Mouse (Mus musculus): ENCODE results near the gene Itgb6.

The Itgb6 gene

DNA sequence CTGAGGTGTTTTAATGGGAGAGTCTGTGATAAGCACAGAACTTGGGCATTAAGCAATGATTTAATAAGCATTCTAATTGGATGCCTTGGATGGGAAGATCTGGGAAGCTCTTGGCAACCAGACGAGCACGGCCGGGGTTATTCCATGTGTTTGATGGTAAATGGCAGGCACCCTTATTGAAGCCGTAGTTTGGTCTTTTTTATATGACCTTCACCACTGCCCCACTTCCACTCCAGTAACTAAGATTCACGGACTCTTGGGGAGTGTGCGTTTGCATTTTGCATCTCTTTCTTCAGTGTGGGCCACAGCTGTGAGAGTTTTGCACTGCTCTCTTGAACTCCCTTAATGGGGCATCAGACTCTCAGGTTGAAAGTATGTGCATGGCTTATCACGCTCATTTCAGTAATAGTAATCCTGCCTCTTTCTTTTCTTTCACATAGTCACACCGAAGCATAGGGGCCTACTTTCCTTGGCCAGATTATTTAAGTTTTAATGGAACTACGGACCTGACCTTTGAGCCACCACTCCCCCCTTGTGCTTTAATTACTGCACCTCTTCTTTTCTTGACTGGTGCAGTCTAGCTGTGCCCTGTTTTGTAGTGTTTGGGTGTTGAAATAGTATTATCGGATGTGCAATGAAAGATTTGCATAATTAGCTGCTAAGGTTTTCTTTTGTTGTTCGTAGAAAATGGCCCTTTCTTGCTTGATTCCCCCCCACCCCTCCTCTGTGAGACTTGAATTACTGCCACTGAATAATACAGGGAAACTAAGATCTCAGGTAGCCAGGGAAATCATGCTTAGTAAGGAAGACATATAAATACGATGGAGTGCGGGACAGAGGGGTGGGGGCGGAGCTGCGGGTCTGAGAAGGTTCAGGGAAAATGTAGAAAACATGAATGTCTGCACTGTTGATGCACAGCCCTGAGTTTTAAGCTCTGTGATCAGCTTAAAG, 109.3 kb downstream of the Itgb6 start:
- DNase-seq: peak; percentile 46

DNA sequence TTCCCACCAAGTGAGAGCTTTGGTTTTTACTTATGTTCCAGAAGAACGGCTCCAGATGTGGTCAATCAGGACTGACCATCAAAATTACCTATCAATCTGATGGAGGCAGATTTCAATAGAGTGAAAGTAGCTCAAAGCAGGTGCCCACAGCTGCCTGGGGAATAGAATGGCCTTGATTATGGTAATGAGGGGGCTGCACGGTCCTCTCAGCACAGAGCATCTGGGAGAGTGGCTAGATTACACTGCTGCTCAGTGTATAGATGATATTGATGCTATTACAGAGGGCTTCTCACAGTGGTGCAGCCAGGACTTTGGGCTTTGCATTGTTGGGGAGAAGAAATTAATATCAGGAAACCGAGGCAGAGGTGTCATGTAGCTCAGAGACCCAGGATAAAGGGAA, 110.8 kb downstream of the Itgb6 start:
- peak; percentile 27 for DNase-seq

DNA sequence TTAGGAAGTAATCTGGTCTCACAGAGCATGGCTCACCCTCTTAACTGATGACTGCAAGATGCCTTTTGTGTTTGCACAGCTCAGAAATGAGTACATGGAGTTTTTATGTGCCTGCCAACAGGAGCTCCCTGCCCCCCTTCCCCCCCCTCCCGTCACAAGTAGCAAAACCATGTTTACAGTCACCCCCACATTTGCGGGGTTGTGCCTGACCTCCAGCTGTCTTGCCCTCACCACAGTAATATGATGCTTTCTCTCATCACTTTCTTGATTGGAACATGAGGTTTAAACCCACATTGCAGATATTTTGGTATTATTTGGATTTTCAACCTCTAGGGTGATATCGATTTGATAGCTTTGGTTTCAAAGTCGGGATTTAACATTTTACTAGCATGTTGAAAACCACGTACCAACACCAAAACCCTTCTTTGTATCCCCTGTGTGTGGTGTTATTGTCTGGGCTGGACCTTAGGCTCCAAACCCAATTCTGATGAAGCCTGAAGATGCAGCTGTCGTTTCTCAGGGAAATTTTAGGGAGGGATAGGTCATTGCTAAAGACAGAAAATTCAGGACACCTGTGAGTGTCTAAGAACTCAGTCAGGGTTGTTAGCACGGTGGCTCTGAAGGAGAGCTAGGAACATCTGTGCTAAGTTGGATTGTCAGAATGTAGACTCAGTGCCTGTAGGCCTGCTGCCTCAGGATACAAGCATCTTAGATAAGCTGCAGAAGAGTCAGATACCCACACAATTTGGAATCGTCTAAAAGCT, 112.8 kb downstream of the Itgb6 start:
- peak; percentile 45 for DNase-seq

DNA sequence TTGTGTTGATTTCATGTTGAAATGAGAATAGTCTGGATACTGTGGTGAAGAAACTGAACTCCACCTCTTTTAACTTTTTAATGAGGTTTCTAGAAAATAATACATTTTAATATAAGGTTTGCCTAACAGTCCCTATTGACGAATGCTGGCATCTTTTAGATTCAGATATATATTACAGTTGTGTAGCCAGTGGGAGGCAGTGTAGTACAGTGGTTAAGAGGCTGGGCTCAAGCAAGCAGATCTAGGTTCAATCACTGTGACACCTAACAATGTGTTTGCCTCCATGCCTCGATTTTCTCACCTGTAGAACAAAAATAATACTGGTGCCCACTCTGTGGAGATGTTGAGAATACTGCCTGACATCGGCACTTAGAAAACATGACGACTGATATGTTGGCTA, 114.5 kb downstream of the Itgb6 start:
- peak; percentile 34 for DNase-seq

DNA sequence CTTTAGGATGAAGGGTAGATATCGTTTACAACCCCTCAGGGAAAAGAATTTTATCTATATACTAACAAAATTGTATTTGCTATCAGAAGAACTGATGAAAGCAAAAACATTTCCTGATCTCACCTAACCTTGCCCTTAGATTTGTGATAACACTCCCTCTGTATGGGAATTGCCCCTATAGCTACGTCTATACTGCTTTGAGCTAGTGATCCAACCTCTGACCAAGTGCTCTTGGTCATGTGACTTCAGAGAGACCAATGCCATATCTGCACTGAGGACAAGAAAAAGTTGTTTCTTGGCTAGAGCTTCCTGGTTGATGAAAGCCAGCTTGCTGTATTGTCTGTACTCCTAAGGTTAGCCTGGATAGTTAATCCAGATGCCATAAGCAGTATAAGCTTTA, 121.1 kb downstream of the Itgb6 start:
- DNase-seq: peak; percentile 27

DNA sequence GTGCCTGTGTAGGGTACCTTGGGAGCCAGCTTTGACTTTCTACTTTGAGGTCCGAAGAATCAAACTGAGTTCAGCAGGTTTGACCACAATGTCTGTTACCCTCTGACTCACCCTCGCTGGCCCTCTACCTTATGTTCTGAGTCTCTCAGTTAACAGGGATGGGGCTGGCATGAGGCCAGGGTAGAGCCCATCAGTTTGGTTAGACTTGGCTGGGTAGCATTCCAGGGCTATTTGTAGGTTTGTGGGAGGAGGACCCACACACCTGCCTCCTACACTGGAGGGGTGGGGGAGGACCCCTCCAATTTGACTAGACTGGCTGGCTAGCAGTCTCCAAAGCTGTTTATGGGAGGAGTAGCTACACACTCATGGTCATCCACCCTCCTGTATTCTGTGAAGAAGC, 121.6 kb downstream of the Itgb6 start:
- peak; percentile 67 for DNase-seq

DNA sequence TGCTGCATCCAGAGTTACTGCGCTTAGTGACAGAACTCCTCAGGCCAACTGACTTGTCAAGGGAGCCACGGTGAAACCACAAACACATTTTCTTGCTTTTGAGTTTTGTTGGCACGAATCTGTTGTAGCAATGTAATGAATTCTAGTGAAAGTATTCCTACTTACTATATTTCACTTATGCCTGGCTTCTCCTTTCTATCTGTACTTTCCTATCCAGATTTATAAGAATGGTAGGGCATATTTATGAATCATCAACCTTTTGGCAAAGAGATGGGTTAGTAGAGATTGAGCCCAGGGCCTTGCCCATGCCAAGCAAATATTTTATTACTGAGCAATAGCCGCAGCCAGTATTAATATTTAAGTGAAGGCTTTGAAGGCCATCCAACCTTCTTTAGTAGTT, 139.0 kb downstream of the Itgb6 start:
- DNase-seq: no peak

DNA sequence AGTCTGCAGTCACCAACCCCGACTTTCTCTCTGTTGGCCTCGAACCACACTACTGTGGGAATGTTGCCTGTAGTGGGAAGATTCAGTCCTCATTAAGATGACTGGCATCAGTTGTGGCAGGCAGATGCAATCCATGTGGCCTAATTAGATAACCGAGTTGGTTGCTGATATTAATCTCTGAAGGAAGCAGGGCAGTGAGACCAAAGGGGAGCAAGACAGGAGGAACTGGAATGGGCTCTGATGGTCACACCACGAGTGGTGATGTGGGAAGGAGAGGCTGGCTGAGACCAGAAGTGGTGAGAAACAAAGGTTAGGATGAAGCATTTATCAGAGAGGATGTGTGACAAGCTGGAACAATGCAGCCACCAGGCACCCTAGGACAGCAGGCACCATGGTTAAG, 167.9 kb downstream of the Itgb6 start:
- DNase-seq: peak; percentile 77

DNA sequence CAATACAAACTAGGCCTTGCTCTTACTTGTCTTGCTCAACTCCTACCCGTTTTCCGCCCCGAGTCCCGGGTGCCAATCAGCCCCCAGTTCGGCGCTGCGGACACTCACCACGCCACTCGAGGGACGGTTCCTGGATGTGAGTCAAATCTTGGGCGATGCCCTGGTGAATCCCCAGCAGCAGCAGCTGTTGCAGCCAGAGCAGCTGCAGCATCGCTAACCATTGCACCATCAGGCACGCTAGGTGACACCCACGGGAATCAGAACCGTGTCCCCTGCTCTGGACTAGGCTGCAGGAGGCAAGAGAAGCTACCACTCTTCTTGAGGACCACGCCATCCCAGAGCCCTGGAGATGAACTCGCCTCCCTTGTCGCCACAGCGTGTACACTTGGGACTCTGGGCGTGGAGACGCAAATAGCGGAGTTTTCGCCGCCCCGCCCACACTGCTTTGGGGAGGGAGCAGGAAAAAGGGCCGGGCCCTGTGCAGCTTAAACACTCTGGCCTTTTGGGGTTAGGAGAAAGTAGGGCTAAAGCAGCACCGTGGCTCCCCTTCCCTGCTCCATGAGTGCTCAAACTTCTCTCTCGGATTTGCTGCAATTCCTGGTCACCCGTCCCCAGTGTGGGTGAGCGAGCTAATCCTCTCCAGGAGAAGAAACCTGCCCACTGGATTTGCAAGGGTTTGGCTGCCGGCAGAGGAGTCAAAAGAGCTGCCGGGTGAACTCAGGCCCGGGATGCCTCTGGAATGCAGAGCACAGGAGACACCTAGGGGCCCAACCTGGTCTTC, 169.4 kb downstream of the Itgb6 start, which contains the start of gene Pla2r1:
Gene Pla2r1 (minus strand): TSS at position 407 of the 781 bp plus-strand sequence.
- DNase-seq: peak; percentile 96

DNA sequence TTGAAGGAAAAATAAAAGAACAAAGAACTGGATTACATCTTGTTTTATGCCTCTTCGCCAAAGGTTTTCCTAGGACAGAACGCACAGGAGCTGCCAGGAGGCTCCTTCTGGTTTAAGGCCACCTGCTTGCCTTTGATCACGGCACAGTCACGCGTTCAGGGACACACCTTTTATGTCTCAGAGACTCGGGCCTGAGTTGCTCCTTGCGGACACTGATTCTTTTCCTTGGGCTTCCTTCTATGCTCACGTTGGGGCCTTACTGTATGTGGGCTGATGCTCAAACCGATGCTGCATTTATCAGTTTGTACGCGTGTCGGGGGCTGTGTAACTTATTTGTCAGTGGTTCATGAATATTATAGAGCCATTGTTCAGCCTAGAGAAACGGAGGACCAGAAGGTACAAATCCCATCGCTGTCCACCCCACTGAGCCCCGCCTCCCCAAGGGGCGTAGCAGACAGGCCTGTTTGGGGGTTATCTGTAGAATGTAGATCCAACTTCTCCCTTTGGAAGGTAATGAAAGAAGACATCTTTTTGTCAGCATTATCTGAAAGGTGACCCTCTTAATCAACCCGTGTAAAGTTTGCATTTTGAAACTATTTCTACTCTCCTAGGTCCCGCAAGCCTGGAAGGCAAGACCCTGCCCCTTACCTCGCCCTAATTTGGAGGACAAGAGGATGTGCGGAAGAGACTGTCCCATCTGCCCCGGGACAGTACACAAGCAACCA, 170.1 kb downstream of the Itgb6 start:
- DNase-seq: no peak

DNA sequence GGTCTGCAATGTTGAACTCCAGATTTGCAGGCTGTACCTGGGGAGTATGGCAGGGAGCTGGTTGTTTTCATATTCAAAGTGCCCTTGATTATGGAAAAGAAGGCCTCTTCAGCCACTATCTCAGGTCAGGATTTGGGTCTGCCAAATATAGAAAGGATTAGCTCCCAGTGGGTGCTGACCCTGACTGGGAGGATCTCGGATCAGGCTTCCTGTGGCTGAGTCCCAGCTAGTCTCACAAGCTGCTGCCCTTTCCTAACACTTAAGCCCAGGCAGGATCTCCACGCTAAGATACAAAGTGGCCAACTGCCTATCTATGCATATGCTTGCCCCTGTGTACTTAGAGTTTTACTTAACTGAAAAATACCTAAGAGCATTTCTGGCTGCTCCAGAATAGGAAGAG, 170.8 kb downstream of the Itgb6 start:
- DNase-seq: peak; percentile 89

DNA sequence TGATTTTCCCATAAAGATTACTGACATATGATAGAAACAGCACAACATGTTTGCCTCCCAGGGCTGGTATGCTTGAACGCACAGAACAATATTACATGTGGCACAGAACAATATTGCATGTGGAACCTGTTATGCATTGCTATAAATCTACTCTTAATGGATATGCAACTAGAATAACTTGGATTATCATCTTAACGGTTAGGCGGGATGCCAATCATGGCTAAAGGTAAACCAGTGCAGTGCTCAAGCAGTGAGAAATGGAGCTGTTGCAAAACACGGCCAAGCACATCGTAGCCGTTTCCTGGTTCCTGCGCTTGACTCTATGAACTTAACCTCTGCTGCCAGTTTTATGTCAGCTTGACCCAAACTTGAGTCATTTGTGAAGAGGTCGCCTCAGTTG, 171.9 kb downstream of the Itgb6 start:
- DNase-seq: no peak

DNA sequence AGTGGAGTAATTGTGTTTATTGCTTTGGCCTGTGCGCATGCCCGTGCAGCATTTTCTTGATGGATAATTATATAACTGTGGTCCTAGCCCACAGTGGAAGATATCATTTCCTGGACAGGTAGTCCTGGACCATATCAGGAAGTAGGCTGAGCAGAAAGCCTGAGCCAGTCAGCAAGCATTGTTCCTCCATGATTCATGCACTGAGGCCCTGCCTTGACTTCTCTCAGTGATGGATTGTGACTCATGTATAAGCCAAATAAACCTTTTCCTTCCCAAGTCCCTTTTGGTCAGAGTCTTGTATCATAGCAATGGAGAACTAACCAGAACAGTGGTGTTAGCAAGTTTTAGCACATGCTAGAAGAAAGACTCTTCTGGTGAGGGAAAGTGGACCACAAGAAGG, 172.6 kb downstream of the Itgb6 start:
- DNase-seq: no peak
